Mouse (Mus musculus) thymus, adult 18-20 months (tissue): Measurements from ENCODE around the gene Lat2.
"Not testable (repeated sequence)": the region's sequence is repeated elsewhere in the genome, so short reads cannot be mapped to it uniquely, and the experiment has no call there.

ENCODE experiments used
- DNase-seq, 2 experiments: peaks; one replicate each; pipeline ENCODE4 v3.0.0; 2022; ENCODE audit warnings: mixed read lengths in 2 of 2

Gene Lat2

DNA sequence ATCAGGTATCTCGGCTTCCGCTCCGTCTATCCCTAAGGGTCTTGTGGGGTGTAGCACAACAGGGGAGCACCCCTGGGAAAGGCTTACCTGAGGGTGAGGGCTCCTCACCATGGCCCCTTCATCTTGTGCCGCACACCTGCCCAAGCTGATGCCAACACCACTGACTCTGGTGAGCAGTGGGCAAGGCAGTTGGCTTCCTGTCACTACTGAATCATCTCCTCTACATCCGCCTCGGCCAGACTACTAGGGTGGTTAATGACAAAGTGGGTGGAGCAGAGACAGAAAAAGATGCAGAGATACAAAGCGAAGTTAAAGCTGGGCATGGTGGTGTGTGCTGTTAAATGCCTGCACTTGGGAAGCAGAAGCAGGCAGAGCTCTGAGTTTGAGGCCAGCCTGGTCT, at the start of gene Lat2:
Gene Lat2 (minus strand): TSS at position 224 of the 400 bp plus-strand sequence.
- DNase-seq, result no peak

DNA sequence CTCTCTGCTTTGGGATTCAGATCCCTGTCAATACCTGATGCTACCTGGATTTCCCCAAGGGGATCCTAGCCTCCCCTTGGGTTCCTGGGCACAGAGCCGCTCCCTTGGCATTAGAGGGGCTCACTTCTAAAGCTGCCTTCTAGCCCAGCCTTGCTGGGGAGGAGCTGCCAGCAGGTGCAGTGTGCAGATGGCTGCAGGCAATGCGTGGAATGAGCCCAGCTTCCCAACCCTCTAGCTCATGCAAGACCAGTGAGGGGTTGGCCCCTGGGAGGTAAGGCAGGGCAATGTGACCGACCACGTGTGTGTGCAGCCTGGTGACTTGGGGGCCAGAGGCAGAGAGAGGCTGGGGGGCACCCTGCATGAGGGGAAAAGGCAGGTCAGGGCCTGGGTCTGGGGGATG, 41.9 kb upstream of the Lat2 start:
- DNase-seq, result no peak

DNA sequence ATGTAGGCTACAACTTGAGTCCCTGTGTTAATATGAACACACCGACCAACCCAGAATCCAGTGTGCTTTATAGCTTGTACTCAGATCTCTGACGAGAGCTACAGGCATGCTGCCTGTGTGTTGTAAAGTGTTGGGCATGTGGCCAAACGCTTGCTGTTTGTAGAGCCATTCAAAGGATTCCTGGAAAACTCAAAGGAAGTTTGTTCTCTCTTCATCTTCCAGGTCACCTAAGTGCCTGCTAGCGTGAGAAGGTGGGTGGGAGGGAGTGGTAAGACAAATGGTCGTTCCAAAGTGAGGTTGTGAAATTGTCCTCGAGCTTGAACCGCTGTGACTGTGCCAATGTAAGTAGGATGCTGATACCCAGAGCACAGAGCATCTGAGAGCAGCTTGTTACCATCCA, 37.2 kb upstream of the Lat2 start:
- DNase-seq, result no peak

- DNase-seq, result peak; percentile 30 to 41
Observed at GRCm38 (mm10) chr5:134650926-134651325, 36.1 kb upstream of the Lat2 start.

GRCm38 (mm10) chr5:134648976-134649375, 34.2 kb upstream of the Lat2 start:
- DNase-seq, result not testable (repeated sequence)

DNA sequence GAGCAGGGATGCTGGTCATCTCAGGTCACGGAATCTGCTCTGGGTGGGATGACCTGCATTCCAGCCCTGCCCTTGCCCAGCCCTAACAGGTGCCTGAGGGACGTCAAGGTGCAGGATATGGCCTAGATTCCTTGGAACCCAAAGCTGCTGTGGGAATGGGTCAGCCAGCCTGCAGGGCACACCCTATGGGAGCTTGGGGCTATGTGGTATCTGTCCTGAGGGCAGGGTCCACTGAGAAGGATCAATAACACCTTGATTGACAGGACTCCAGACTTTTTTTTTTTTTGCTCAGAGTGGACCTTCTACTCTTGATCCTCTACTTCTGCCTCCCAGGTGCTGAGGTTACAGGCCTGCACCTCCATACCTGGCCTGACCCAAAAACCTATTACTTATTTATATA, 32.6 kb upstream of the Lat2 start:
- DNase-seq, result no peak

GRCm38 (mm10) chr5:134646461-134646860, 31.6 kb upstream of the Lat2 start:
- DNase-seq, result no peak

DNA sequence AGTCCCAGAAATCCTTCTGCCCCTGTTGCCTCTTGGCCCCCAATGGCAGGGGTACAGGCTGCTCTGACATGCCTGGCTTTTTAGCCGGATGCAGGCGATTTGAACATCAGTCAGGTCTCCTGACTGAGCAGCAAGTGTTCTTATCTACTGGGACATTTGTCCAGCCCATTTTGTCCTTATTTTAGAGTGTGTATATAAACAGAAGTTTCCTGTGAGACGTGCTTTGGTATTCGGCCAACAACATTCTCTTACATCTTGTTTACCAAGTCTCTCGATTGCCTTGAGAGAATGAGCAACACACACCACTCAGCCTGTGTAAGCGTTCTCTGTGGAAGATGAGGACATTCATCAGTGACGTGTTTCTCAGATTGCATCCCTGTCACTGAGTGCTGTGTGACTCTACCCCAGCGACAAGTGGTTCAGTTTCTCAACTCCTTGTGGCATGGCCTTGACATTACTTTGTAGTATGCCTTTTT, 29.9 kb upstream of the Lat2 start:
- no peak for DNase-seq

- no peak for DNase-seq
Observed at GRCm38 (mm10) chr5:134644121-134644520, 29.3 kb upstream of the Lat2 start.

DNA sequence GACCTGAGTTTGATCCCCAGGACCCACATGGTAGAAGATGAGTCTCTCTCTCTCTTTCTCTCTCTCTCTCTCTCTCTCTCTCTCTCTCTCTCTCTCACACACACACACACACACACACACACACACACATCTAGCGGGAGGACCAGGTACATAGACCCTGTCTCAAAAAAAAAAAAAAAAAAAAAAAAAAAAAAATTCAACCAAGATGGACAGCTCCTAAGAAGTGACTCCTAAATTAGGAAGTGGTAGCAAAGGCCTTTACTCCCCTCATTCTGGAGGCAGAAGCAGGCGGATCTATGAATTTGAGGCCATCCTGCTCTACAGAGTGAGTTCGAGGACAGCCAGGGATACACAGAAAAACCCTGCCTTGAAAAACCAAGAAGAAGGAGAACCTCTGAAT, 25.5 kb upstream of the Lat2 start:
- no peak for DNase-seq

DNA sequence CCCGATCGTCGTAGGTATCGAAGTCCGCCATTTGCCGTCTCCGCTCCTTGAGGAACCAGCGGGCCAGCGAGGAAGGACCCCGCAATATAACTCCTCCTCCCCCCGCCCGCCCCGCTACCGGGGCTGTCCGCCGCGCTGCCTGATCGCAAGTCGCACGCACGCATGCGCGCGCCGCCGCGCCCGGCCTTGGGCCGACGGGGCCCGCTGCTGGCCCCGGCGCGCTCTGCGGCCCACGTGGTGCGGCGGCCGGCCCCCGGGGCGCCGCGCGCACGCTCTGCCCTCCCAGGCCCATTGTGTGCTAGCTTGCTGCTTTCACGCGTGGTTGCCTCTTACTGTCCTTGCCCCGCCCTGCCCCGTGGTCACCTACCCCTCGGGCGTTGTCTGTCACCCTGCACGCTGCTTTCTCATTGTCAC, 24.5 kb upstream of the Lat2 start, which contains the start of gene Eif4h:
Gene Eif4h (minus strand): TSS at position 222 of the 414 bp plus-strand sequence.
- peak; percentile 91 for DNase-seq

- no peak for DNase-seq
Observed at GRCm38 (mm10) chr5:134638461-134639268, 23.8 kb upstream of the Lat2 start.

GRCm38 (mm10) chr5:134637820-134638367, 23.1 kb upstream of the Lat2 start:
- no peak for DNase-seq

- DNase-seq, result no peak
Observed at GRCm38 (mm10) chr5:134632841-134633240, 18.0 kb upstream of the Lat2 start.

- no peak for DNase-seq
Observed at GRCm38 (mm10) chr5:134630835-134631234, 16.0 kb upstream of the Lat2 start.

GRCm38 (mm10) chr5:134629508-134629907, 14.7 kb upstream of the Lat2 start:
- DNase-seq, result no peak

DNA sequence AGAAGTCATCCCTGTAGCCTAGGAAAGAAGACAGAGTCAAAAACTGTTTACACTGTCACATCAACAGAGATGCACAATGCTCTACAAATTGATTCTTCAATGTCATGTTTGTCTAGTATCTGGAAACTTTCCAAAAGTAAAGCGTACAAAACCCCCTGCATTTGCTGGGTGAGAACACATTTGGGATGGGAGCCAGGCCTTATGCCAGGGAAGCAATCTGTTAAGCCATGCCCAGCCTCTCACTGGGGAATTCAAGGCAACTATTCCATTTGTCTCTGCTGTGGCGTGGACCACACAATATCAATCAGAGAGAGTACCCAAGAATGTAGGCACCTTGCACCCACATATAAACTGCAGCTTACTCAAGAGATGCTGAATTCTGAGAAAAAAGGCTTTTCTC, 7.2 kb upstream of the Lat2 start:
- no peak for DNase-seq

DNA sequence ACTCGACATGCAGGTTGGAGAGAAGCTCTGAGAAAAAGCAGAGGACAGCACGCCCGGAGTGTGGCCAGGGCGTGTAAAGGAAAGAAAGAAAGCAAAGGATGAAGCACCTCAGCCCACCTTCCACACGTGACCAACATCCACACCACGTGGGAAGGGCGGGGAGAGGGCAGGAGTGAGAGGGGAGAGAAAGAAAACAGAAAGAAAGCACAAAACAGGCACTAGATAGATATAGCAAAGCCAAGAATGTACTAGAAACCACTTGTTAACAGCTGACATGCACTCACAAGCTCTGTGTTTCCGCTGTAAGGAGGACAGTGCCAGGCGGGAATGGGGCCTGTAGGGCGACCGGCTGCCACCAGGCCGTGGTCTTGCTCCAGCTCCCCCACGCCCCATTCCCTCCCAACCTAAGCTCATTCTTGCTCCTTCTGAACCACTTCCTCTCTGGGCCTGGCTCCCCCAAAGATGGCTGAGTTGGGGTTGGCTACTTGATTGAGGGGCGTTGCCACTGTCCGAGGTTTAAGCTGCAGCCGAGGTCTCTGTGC, 6.3 kb upstream of the Lat2 start:
- DNase-seq, result no peak

GRCm38 (mm10) chr5:134620457-134620856, 5.6 kb upstream of the Lat2 start:
- DNase-seq, result no peak

GRCm38 (mm10) chr5:134617071-134617470, 2.2 kb upstream of the Lat2 start:
- peak; percentile 16 to 43 for DNase-seq

GRCm38 (mm10) chr5:134615780-134616179, 955 bp upstream of the Lat2 start:
- DNase-seq, result no peak

DNA sequence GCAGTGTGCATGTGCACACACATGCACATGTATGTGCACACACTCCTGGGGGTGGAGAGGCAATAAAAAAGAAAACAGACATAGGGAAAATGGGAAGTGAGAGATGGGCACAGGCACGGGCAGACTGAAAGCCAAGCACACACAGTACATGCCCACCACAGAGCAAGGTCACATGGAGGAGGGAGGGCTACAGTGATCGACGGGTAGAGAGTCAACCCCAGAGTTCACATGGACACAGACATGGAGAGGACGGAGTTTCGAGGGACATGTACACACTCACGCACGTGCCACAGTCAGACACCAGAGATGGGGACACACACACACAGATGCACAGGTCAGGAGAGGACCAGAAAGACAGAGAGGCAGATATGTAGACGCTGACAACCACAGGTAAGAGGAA, 555 bp upstream of the Lat2 start:
- no peak for DNase-seq

DNA sequence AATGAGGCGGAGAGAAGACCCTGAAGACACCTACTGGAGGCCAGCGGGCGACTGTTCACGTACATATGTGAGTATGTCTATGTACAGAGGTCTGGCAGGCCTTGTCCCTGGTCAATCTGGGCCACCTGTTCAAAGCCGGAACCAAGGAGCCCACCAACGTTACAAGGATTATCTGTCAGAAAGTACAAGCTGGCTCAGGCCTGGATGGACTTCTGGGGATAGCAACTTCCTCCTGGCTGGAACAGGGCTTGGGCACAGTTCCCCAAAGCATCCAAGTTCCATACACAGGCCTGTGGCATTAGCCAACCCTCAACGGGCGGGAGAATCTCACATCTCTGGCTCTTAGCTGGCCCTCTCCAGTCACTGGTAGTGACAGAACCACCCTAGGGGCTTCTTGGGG, 529 bp downstream of the Lat2 start:
- no peak for DNase-seq

DNA sequence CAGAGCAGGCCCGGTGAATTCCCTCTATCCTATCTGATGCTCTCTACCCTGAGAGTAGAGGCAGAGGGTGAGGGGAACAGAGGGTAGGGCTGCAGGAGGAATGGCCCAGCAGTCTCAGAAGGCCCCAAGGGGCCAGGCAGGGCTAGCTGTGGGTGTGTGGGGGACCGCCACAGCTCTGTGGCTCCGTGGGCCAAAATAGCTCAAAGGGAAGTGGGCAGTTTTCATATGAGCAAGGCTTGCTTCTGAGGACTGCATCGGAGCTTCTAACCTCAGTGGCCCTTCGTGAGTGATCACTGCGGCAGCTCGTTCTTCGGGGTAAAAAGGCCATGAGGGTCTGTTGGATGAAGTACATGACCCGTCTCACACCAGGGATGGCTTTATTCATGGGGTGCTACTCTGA, 1.1 kb downstream of the Lat2 start:
- no peak for DNase-seq
